Mouse (Mus musculus) embryo, embryonic 11.5 days (tissue): ENCODE results near the gene Hnf4a.

ENCODE experiments used
- DNase-seq: peaks from one replicate; pipeline ENCODE4 v3.0.0-alpha.2; 2012; ENCODE audit warnings: low read depth, low spot score

Hnf4a gene

GRCm38 (mm10) chr2:163548822-163549221 is 42.2 kb downstream of the Hnf4a start:
- no peak for DNase-seq

- DNase-seq, result no peak
These were observed 43.2 kb downstream of the Hnf4a start for GRCm38 (mm10) chr2:163549786-163550185.

- DNase-seq, result no peak
These were observed 45.9 kb downstream of the Hnf4a start for GRCm38 (mm10) chr2:163552518-163552929.

GRCm38 (mm10) chr2:163554425-163554982 is 47.9 kb downstream of the Hnf4a start:
- no peak for DNase-seq

- no peak for DNase-seq
These were observed 48.4 kb downstream of the Hnf4a start for GRCm38 (mm10) chr2:163554996-163555395.

GRCm38 (mm10) chr2:163555417-163555816 is 48.8 kb downstream of the Hnf4a start:
- DNase-seq, result no peak

- no peak for DNase-seq
These were observed 51.9 kb downstream of the Hnf4a start for GRCm38 (mm10) chr2:163558548-163558947.

GRCm38 (mm10) chr2:163559236-163559635 is 52.6 kb downstream of the Hnf4a start:
- no peak for DNase-seq

- DNase-seq, result no peak
These were observed 53.6 kb downstream of the Hnf4a start for GRCm38 (mm10) chr2:163560247-163560646.

GRCm38 (mm10) chr2:163561258-163561948 is 54.8 kb downstream of the Hnf4a start:
- DNase-seq, result no peak

- DNase-seq, result peak; percentile 41
These were observed 58.0 kb downstream of the Hnf4a start for GRCm38 (mm10) chr2:163564646-163565045.

GRCm38 (mm10) chr2:163574321-163574720 is 67.7 kb downstream of the Hnf4a start:
- DNase-seq, result no peak

GRCm38 (mm10) chr2:163575248-163575647 is 68.6 kb downstream of the Hnf4a start:
- no peak for DNase-seq

GRCm38 (mm10) chr2:163577986-163578385 is 71.4 kb downstream of the Hnf4a start:
- no peak for DNase-seq

GRCm38 (mm10) chr2:163580069-163580945 is 73.7 kb downstream of the Hnf4a start:
- DNase-seq, result no peak

- no peak for DNase-seq
These were observed 76.8 kb downstream of the Hnf4a start for GRCm38 (mm10) chr2:163583226-163584087.

- DNase-seq, result no peak
These were observed 77.4 kb downstream of the Hnf4a start for GRCm38 (mm10) chr2:163584088-163584426.

- no peak for DNase-seq
These were observed 80.0 kb downstream of the Hnf4a start for GRCm38 (mm10) chr2:163586384-163587261.

- DNase-seq, result no peak
These were observed 80.9 kb downstream of the Hnf4a start for GRCm38 (mm10) chr2:163587506-163587905.

- no peak for DNase-seq
These were observed 83.6 kb downstream of the Hnf4a start for GRCm38 (mm10) chr2:163590211-163590610.

GRCm38 (mm10) chr2:163590996-163591395 is 84.4 kb downstream of the Hnf4a start:
- no peak for DNase-seq
